Mouse (Mus musculus) urinary bladder, postnatal 25 days (tissue): ENCODE results near the gene Dlat.

Source experiments
- DNase-seq: peaks from one replicate; pipeline ENCODE4 v3.0.0; 2022; ENCODE audit warnings: low spot score

Gene Dlat

GRCm38 (mm10) chr9:50592955-50593354, 66.6 kb downstream of the Dlat start:
- no peak for DNase-seq

- DNase-seq = no peak
Observed at GRCm38 (mm10) chr9:50590856-50591518, 68.6 kb downstream of the Dlat start.

- DNase-seq = no peak
Observed at GRCm38 (mm10) chr9:50586955-50587354, 72.6 kb downstream of the Dlat start.

- no peak for DNase-seq
Observed at GRCm38 (mm10) chr9:50585145-50585818, 74.3 kb downstream of the Dlat start.
